Mouse (Mus musculus): ENCODE measurements around the gene Gss. TPM values are rescaled to one million over a fixed set of nuclear protein-coding genes. Genes with fewer than 3 reads are reported as not detected.
"Not testable (repeated sequence)": the region's sequence is repeated elsewhere in the genome, so short reads cannot be mapped to it uniquely, and the experiment has no call there.

The Gss gene
- polyA plus RNA-seq, 1 experiment from 2014 or later = 14.3 TPM

DNA sequence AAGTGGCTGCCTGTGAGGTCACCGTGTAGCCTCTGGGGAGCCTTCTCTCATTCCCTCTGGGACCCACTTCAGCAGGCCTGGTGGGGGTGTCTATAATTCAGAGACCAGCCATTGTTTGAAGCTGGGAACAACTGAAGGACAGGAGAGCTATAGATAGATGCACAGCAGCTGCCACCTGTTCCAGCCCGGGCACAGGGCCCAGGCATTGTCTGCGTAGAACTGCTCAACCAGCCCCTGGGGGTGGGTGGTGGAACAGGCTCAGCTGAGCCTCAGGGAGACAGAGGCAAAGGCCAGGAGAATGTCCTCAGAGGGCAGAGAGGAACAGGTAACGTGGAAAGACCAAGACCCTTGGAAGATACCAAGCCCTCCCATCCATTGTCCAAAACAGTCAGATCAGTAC, 13.8 kb upstream of the Gss start:
- Histone ChIP-seq H3K27me3 (ENCODE audit: control insufficient read depth, insufficient read depth, low read length) (no peaks in the 10 kb centered on the region), H3K4me1 (replicated peaks; ENCODE audit: control insufficient read depth, insufficient read depth, low read length) (no peaks in the 10 kb centered on the region), H3K4me3 (replicated peaks; ENCODE audit: low read length) (no peak overlapping the region), H3K9me3 (ENCODE audit: control insufficient read depth, low read length) (no peaks in the 10 kb centered on the region), H3K36me3 (replicated peaks; ENCODE audit: control insufficient read depth, insufficient read depth) (no peaks in the 10 kb centered on the region), H3K4me2 (replicated peaks) (no peak overlapping the region), H3K27ac (no peak overlapping the region), H3K9ac (no peak overlapping the region)
- WGBS = 85% methylated on average over 4 of the region's 4 CpGs
- DNase-seq (ENCODE audit: low spot score) (no peak), ATAC-seq (ENCODE audit: low FRiP score) (no peak)

DNA sequence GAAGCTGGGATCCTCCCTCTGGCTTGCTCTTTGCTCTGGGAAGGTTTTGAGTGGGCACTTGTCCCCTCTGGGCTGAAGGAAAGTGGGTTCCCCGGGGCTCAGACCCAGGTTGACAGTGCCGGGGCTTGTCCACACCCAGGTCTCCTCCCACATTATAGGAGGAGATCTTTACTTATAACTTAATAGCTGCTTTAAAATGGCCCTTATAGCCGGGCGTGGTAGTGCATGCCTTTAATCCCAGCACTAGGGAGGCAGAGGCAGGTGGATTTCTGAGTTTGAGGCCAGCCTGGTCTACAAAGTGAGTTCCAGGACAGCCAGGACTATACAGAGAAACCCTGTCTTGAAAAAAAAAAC, 12.6 kb upstream of the Gss start:
- not testable (repeated sequence) for H3K9me3 ChIP-seq (ENCODE audit: control insufficient read depth, low read length); H3K27ac ChIP-seq; H3K9ac ChIP-seq; H3K4me1 ChIP-seq (replicated peaks; ENCODE audit: control insufficient read depth, insufficient read depth, low read length); H3K36me3 ChIP-seq (replicated peaks; ENCODE audit: control insufficient read depth, insufficient read depth); H3K4me2 ChIP-seq (replicated peaks); H3K4me3 ChIP-seq (replicated peaks; ENCODE audit: low read length); DNase-seq (ENCODE audit: low spot score); ATAC-seq (ENCODE audit: low FRiP score); H3K27me3 ChIP-seq (ENCODE audit: control insufficient read depth, insufficient read depth, low read length)
- WGBS = 87% methylated on average over 4 of the region's 4 CpGs

DNA sequence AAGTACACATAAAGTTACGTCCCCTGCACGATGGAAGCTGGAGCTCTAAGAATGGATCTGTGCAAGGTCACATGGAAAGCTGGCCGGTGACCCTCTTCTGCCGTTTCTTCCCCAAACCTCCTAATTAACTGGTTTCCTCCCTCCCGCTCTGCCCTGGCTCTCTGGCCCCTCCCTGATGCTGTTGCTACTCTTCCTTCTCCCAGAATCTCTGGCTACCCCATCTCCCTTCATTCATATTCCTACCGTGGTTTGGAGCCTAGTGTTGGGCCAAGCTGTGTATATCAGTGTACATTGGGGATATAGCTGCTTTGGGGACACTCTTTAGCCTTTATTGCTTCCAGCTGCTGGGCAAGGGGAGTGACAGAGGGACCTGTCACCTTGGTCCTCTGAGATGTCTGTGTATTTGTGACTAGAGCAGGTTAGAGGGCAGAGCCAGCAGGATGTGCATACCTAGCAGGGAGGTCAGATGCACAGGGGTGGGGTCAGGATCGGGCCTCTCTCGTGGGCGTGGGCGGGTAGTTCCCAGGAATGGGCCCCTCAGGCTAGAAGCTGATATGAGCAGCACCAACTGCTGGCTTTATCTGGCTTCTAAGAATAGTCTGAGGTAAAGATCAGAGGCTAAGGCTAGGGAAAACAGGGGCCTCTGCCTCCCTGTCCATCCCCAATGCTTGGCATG, 12.1 kb upstream of the Gss start:
- no peak overlapping the region for H3K9ac ChIP-seq
- H3K27me3 ChIP-seq (ENCODE audit: control insufficient read depth, insufficient read depth, low read length) = no peaks in the 10 kb centered on the region
- no peak overlapping the region for H3K27ac ChIP-seq
- ATAC-seq (ENCODE audit: low FRiP score) (no peak), DNase-seq (ENCODE audit: low spot score) (no peak)
- H3K4me1 ChIP-seq (replicated peaks; ENCODE audit: control insufficient read depth, insufficient read depth, low read length) = no peaks in the 10 kb centered on the region
- no peak overlapping the region for H3K4me2 ChIP-seq (replicated peaks)
- 71% methylated on average over 10 of the region's 10 CpGs for WGBS
- no peaks in the 10 kb centered on the region for H3K9me3 ChIP-seq (ENCODE audit: control insufficient read depth, low read length)
- no peaks in the 10 kb centered on the region for H3K36me3 ChIP-seq (replicated peaks; ENCODE audit: control insufficient read depth, insufficient read depth)
- no peak overlapping the region for H3K4me3 ChIP-seq (replicated peaks; ENCODE audit: low read length)

DNA sequence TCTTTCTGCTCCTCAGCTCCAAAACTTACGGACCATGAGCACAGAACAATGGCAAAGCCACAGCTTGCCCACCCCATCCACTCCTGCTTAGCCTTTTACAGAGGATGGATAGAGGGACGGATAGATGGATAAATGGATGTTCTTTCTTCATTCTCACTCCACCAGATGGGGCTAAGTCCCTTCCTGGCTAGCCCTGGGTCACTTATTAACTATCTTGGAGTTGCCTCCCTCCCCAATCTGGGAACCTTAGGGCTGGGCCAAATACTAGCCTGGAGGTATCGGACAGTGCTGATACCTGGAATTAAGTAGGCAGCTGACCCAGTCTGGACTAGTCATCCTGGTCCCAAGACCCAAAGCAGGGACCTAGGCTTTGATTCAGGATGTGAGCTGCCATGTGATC, 11.1 kb upstream of the Gss start:
- H3K36me3 ChIP-seq (replicated peaks; ENCODE audit: control insufficient read depth, insufficient read depth) = no peaks in the 10 kb centered on the region
- ATAC-seq (ENCODE audit: low FRiP score) = no peak
- H3K27me3 ChIP-seq (ENCODE audit: control insufficient read depth, insufficient read depth, low read length) = no peaks in the 10 kb centered on the region
- no peaks in the 10 kb centered on the region for H3K9me3 ChIP-seq (ENCODE audit: control insufficient read depth, low read length)
- 60% methylated on average over 3 of the region's 3 CpGs for WGBS
- H3K9ac ChIP-seq = no peak overlapping the region
- H3K4me3 ChIP-seq (replicated peaks; ENCODE audit: low read length) = no peak overlapping the region
- no peaks in the 10 kb centered on the region for H3K4me1 ChIP-seq (replicated peaks; ENCODE audit: control insufficient read depth, insufficient read depth, low read length)
- DNase-seq (ENCODE audit: low spot score) = no peak
- no peak overlapping the region for H3K27ac ChIP-seq
- no peak overlapping the region for H3K4me2 ChIP-seq (replicated peaks)

DNA sequence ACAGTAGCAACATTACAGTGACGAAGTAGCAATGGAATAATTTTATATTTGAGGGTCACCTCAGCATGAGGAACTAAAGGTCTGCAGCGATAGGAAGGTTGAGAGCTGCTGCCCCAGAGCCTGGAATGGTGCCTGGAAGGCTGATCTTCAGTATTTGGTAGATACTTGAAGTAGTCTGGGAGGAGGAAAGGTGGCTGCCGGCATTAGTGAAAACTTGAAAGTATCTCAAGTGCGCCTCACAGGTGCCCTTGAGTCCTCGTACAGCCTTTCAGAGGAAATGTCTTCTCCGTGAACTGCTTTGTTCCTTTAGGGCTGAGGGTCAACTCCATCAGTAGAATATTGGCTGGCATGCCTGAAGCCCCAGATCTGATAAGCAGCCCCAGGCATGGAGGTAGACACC, 2.9 kb upstream of the Gss start:
- ATAC-seq (ENCODE audit: low FRiP score) = no peak
- Histone ChIP-seq H3K4me3 (replicated peaks; ENCODE audit: low read length) (no peak overlapping the region), H3K27me3 (ENCODE audit: control insufficient read depth, insufficient read depth, low read length) (no peaks in the 10 kb centered on the region), H3K9ac (no peak overlapping the region), H3K4me2 (replicated peaks) (no peak overlapping the region), H3K4me1 (replicated peaks; ENCODE audit: control insufficient read depth, insufficient read depth, low read length) (peaks cover 10% of the 10 kb centered on the region; the same call in 1 of the 2 replicates), H3K9me3 (ENCODE audit: control insufficient read depth, low read length) (no peaks in the 10 kb centered on the region), H3K27ac (no peak overlapping the region), H3K36me3 (replicated peaks; ENCODE audit: control insufficient read depth, insufficient read depth) (no peaks in the 10 kb centered on the region)
- WGBS = 86% methylated on average over 6 of the region's 6 CpGs
- DNase-seq (ENCODE audit: low spot score) = no peak

DNA sequence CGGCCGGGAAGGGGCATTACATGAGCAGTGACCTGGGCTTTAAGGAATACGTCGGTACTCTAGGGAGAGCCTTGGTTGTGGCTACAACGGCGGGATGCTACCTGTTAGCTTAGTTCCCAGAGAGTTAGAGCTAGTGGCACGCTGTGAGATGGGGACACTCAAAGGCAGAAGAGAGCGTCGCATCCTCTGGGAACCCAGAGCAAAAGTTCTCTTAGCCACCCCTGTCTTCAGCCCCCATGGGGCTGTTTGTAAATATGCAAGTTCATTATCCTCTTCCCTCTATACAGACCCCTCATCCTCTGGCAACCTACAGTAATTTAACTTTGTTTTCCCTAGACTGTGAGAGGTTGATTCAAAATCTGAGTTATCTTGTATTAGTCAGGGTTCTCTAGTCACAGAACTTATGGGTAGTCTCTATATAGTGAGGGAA, 259 bp upstream of the Gss start:
- Histone ChIP-seq H3K9ac (peak overlapping the region; percentile 68), H3K27ac (peak overlapping the region; percentile 60), H3K4me3 (replicated peaks; ENCODE audit: low read length) (peak overlapping the region; percentile 59), H3K36me3 (replicated peaks; ENCODE audit: control insufficient read depth, insufficient read depth) (no peaks in the 10 kb centered on the region), H3K27me3 (ENCODE audit: control insufficient read depth, insufficient read depth, low read length) (no peaks in the 10 kb centered on the region), H3K4me2 (replicated peaks) (peak overlapping the region; percentile 67), H3K4me1 (replicated peaks; ENCODE audit: control insufficient read depth, insufficient read depth, low read length) (peaks cover 10% of the 10 kb centered on the region; the same call in 1 of the 2 replicates), H3K9me3 (ENCODE audit: control insufficient read depth, low read length) (no peaks in the 10 kb centered on the region)
- no peak for ATAC-seq (ENCODE audit: low FRiP score)
- DNase-seq (ENCODE audit: low spot score) = no peak
- WGBS = 2% methylated on average over 9 of the region's 9 CpGs

DNA sequence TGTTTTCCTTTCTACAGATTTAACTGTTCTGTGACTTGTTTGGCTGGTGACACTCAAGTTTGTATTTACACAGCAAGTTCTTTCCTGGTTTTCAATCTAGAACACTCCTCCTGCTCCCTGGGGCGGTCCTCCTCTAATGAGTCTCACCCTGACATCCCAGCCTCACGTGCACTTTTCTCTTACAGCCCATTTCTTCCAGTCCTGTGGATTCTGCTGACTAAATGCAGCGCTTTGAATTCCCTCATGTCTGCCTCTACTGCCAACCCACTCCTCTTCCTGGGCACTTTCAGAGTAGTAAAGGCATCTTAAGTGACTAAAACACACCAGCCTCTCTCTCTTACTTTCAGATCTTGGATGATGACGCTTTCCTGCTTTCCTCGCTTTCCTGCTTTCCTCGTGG, 934 bp downstream of the Gss start:
- no peaks in the 10 kb centered on the region for H3K9me3 ChIP-seq (ENCODE audit: control insufficient read depth, low read length)
- no peaks in the 10 kb centered on the region for H3K27me3 ChIP-seq (ENCODE audit: control insufficient read depth, insufficient read depth, low read length)
- H3K27ac ChIP-seq = peak overlapping the region; percentile 78
- peak overlapping the region; percentile 59 for H3K4me3 ChIP-seq (replicated peaks; ENCODE audit: low read length)
- DNase-seq (ENCODE audit: low spot score) (peak; percentile 30), ATAC-seq (ENCODE audit: low FRiP score) (no peak)
- no peaks in the 10 kb centered on the region for H3K36me3 ChIP-seq (replicated peaks; ENCODE audit: control insufficient read depth, insufficient read depth)
- WGBS = 6% methylated on average over 6 of the region's 6 CpGs
- peaks cover 10% of the 10 kb centered on the region; the same call in 1 of the 2 replicates for H3K4me1 ChIP-seq (replicated peaks; ENCODE audit: control insufficient read depth, insufficient read depth, low read length)
- peak overlapping the region; percentile 67 for H3K4me2 ChIP-seq (replicated peaks)
- H3K9ac ChIP-seq = peak overlapping the region; percentile 68

- 81% methylated on average over 2 of the region's 2 CpGs for WGBS
- Histone ChIP-seq H3K4me3 (replicated peaks; ENCODE audit: low read length) (no peak overlapping the region), H3K9me3 (ENCODE audit: control insufficient read depth, low read length) (no peaks in the 10 kb centered on the region), H3K27me3 (ENCODE audit: control insufficient read depth, insufficient read depth, low read length) (no peaks in the 10 kb centered on the region), H3K4me1 (replicated peaks; ENCODE audit: control insufficient read depth, insufficient read depth, low read length) (peaks cover 10% of the 10 kb centered on the region; the same call in 1 of the 2 replicates), H3K36me3 (replicated peaks; ENCODE audit: control insufficient read depth, insufficient read depth) (no peaks in the 10 kb centered on the region), H3K27ac (no peak overlapping the region), H3K9ac (no peak overlapping the region), H3K4me2 (replicated peaks) (no peak overlapping the region)
- ATAC-seq (ENCODE audit: low FRiP score) (no peak), DNase-seq (ENCODE audit: low spot score) (no peak)
These were observed 1.7 kb downstream of the Gss start for GRCm38 (mm10) chr2:155590876-155591275.

DNA sequence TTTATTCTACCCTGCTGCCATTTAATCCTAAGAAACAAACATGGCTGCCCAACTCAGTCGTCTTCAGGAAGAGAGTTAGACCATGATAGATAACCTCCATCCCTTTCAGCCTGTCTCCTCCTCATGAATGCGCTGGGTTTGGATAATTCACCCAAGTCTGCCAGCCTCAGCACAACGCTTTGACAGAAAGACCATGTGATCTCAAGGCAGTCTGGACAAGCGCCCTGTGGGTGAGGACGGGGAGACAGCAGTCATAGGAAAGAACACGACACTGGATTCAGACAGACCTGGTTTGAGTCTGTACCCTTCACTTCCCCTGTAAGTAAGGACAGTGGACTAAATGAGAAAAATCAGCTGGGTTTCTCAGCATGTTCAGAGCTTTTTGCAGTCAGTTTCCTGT, 3.1 kb downstream of the Gss start:
- Histone ChIP-seq H3K9me3 (ENCODE audit: control insufficient read depth, low read length) (no peaks in the 10 kb centered on the region), H3K27ac (no peak overlapping the region), H3K27me3 (ENCODE audit: control insufficient read depth, insufficient read depth, low read length) (no peaks in the 10 kb centered on the region), H3K4me3 (replicated peaks; ENCODE audit: low read length) (no peak overlapping the region), H3K9ac (no peak overlapping the region), H3K4me2 (replicated peaks) (no peak overlapping the region), H3K4me1 (replicated peaks; ENCODE audit: control insufficient read depth, insufficient read depth, low read length) (peaks cover 10% of the 10 kb centered on the region; the same call in 1 of the 2 replicates), H3K36me3 (replicated peaks; ENCODE audit: control insufficient read depth, insufficient read depth) (no peaks in the 10 kb centered on the region)
- ATAC-seq (ENCODE audit: low FRiP score) (no peak), DNase-seq (ENCODE audit: low spot score) (no peak)
- 75% methylated on average over 6 of the region's 6 CpGs for WGBS

DNA sequence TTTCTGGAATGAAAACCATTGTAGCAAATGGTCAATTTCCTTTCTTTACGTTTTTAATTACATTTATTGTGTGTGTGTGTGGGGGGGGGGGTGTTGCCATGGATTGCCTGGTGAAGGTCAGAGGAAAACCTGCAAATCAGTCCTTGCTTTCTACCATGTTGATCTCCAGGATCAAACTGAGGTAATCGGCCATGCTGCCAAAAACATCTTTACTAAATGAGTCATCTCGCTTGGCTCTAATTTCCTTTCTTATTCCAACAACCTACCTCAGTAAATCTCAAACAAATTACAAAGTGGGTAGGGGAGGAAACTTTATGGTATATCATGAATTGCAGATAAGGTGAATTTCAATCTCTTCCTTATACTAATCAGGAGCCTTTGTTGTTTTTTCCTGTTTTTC, 4.5 kb downstream of the Gss start:
- no peak overlapping the region for H3K9ac ChIP-seq
- H3K4me2 ChIP-seq (replicated peaks) = no peak overlapping the region
- no peak for ATAC-seq (ENCODE audit: low FRiP score)
- DNase-seq (ENCODE audit: low spot score) = no peak
- no peaks in the 10 kb centered on the region for H3K9me3 ChIP-seq (ENCODE audit: control insufficient read depth, low read length)
- H3K36me3 ChIP-seq (replicated peaks; ENCODE audit: control insufficient read depth, insufficient read depth) = no peaks in the 10 kb centered on the region
- H3K4me1 ChIP-seq (replicated peaks; ENCODE audit: control insufficient read depth, insufficient read depth, low read length) = peaks cover 10% of the 10 kb centered on the region; the same call in 1 of the 2 replicates
- WGBS = 86% methylated on average over 3 of the region's 3 CpGs
- H3K27me3 ChIP-seq (ENCODE audit: control insufficient read depth, insufficient read depth, low read length) = no peaks in the 10 kb centered on the region
- H3K27ac ChIP-seq = no peak overlapping the region
- H3K4me3 ChIP-seq (replicated peaks; ENCODE audit: low read length) = no peak overlapping the region

Measured in hindbrain, embryonic 14.5 days (tissue).